Mouse (Mus musculus) heart, postnatal 0 days (tissue): ENCODE data around the gene Fam171a1.

Experiments
- CTCF ChIP-seq: IDR thresholded peaks from 2 replicates; pipeline ENCODE4 v1.5.1; 2016; ENCODE audit warnings: antibody characterized with exemption, control low read depth, low read depth
- EP300 ChIP-seq: IDR thresholded peaks from 2 replicates; pipeline ENCODE4 v1.6.1; 2016; ENCODE audit warnings: antibody characterized with exemption, low read depth

DNA sequence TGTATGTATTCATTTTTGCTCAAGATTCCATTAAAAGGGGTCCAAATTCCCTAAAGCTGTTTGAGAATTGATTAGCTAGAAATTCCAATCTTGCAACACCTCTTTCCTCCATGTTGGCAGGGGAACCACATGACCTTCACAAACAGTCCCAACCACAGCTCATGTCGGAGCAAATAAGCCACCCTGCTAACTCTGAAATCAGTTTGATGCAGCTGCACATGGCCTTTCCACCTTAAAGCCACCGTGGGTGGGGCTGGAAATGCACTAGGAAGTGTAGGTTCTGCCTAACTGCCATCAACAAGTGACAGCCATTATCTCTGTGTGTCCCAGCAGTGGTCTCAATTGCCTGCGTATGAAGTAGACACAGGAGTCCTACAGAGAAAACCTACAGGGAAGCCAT lies 101.5 kb downstream of the Fam171a1 start:
- no peak for TF ChIP-seq CTCF
- no peak for TF ChIP-seq EP300
